Mouse (Mus musculus): ENCODE measurements at regions not wholly inside any gene's neighbourhood (a gene's known extent, or its start where the extent isn't known, plus 50 kb on each side); places are given as distances from the start of the nearest gene placed in this dataset.

DNA sequence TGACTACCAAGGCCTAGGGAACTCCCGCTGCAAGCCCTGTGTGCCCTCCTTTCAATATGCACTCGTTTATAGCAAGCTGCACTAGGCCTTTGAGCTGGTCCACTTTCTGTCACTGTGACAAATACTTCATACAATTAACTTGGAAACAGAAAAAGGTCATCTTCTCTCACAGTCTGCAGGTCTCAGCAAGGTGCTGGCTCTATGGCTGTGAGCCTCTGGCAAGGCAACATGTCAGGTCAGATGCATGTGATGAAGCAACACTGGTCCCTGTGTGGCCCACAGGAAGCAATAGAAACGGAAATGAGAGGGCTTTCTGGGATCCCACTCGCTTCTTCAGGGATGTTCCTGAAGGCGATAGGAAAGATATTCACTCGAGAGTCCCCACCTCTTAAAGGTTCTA, 245.9 kb upstream of the Zmiz1 start:
- DNase-seq (ENCODE audit: low spot score) (no peak), ATAC-seq (ENCODE audit: insufficient read depth, low read depth) (no peak)
- Histone ChIP-seq H3K9me3 (replicated peaks; ENCODE audit: control insufficient read depth, low read length) (no peaks in the 10 kb centered on the region), H3K4me1 (ENCODE audit: control insufficient read depth, insufficient read depth) (no peaks in the 10 kb centered on the region; the same call in 1 of the 2 replicates), H3K36me3 (replicated peaks; ENCODE audit: control insufficient read depth, insufficient read depth, low read length) (no peaks in the 10 kb centered on the region), H3K4me3 (ENCODE audit: low read depth, low read length) (no peak overlapping the region), H3K27ac (ENCODE audit: low read depth) (no peak overlapping the region), H3K27me3 (ENCODE audit: control insufficient read depth, insufficient read depth, low read length) (no peaks in the 10 kb centered on the region), H3K9ac (replicated peaks; ENCODE audit: low read depth, low read length) (no peak overlapping the region), H3K4me2 (ENCODE audit: low read depth, low read length) (no peak overlapping the region)
- TF ChIP-seq CTCF (IDR thresholded peaks at IDR 0.05; ENCODE audit: low read depth) (no peak), EP300 (IDR thresholded peaks at IDR 0.05; ENCODE audit: low read depth) (no peak)
- WGBS, result 62% methylated on average over 6 of the region's 6 CpGs

- H3K36me3 ChIP-seq (replicated peaks; ENCODE audit: control insufficient read depth, insufficient read depth, low read length), result no peaks in the 10 kb centered on the region
- no peak for DNase-seq (ENCODE audit: low spot score)
- H3K4me3 ChIP-seq (ENCODE audit: low read depth, low read length), result no peak overlapping the region
- no peaks in the 10 kb centered on the region for H3K4me1 ChIP-seq (ENCODE audit: control insufficient read depth, insufficient read depth)
- no peak overlapping the region for H3K4me2 ChIP-seq (ENCODE audit: low read depth, low read length)
- no peak for ATAC-seq (ENCODE audit: insufficient read depth, low read depth)
- 78% methylated on average over 1 of the region's 1 CpGs for WGBS
- no peaks in the 10 kb centered on the region for H3K9me3 ChIP-seq (replicated peaks; ENCODE audit: control insufficient read depth, low read length)
- H3K9ac ChIP-seq (replicated peaks; ENCODE audit: low read depth, low read length), result no peak overlapping the region
- TF ChIP-seq EP300 (IDR thresholded peaks at IDR 0.05; ENCODE audit: low read depth) (no peak), CTCF (IDR thresholded peaks at IDR 0.05; ENCODE audit: low read depth) (no peak)
- no peak overlapping the region for H3K27ac ChIP-seq (ENCODE audit: low read depth)
- no peaks in the 10 kb centered on the region for H3K27me3 ChIP-seq (ENCODE audit: control insufficient read depth, insufficient read depth, low read length)
Measured at GRCm38 (mm10) chr14:25223091-25223490, 235.9 kb upstream of the Zmiz1 start.

- 70% methylated on average over 3 of the region's 3 CpGs for WGBS
- TF ChIP-seq EP300 (IDR thresholded peaks at IDR 0.05; ENCODE audit: low read depth), result no peak
- TF ChIP-seq CTCF (IDR thresholded peaks at IDR 0.05; ENCODE audit: low read depth), result no peak
Measured at GRCm38 (mm10) chr14:25225214-25225613, 233.8 kb upstream of the Zmiz1 start.

DNA sequence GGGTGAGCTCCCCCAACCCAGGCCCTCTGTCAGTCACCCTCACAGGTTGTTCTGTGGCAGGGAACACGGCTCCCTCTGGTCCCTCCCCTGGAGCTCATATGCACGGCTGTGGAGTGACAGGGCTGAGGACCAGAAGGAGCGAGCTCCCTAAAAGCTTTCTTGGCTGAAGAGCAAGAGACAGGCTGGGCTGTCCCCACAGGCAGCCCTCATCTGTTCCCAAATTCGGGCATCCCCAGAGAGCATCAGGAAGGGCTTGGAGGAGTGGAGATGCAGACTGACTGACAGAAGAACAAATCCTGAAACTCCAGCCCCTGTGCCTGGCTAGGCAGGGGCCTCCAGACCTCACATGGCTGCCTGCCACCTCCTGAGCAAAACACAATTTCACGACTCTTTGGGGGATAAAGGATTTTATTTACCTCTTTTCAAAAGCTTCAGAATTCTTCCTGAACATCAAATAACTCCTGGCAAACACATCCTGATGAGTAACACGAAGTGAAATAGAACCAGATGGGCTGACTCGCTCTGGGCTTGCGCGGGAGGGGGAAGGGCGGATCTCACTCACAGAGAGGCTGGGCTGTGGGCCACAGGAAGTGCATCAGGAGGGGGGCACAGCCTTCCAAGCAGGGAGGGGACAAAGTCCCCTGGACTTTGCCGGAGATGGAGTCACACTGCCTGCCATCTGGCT, 232.7 kb upstream of the Zmiz1 start:
- no peaks in the 10 kb centered on the region for H3K9me3 ChIP-seq (replicated peaks; ENCODE audit: control insufficient read depth, low read length)
- peak overlapping the region; percentile 29 for H3K4me2 ChIP-seq (ENCODE audit: low read depth, low read length)
- no peaks in the 10 kb centered on the region for H3K27me3 ChIP-seq (ENCODE audit: control insufficient read depth, insufficient read depth, low read length)
- no peak overlapping the region for H3K4me3 ChIP-seq (ENCODE audit: low read depth, low read length)
- H3K27ac ChIP-seq (ENCODE audit: low read depth), result peak overlapping the region; percentile 72
- no peak overlapping the region for H3K9ac ChIP-seq (replicated peaks; ENCODE audit: low read depth, low read length)
- peak; percentile 89 for ATAC-seq (ENCODE audit: insufficient read depth, low read depth)
- peak; percentile 74 for DNase-seq (ENCODE audit: low spot score)
- no peaks in the 10 kb centered on the region for H3K4me1 ChIP-seq (ENCODE audit: control insufficient read depth, insufficient read depth)
- TF ChIP-seq CTCF (IDR thresholded peaks at IDR 0.05; ENCODE audit: low read depth), result no peak
- 0 out of 2 replicates have a peak, but pooled peaks have one; percentile 41 for TF ChIP-seq EP300 (IDR thresholded peaks at IDR 0.05; ENCODE audit: low read depth)
- 16% methylated on average over 11 of the region's 11 CpGs for WGBS
- H3K36me3 ChIP-seq (replicated peaks; ENCODE audit: control insufficient read depth, insufficient read depth, low read length), result no peaks in the 10 kb centered on the region

More at GRCm38 (mm10) chr14:25225214-25225613, 233.8 kb upstream of the Zmiz1 start:
- no peak overlapping the region for H3K4me3 ChIP-seq (ENCODE audit: low read depth, low read length)
- no peaks in the 10 kb centered on the region for H3K4me1 ChIP-seq (ENCODE audit: control insufficient read depth, insufficient read depth)
- H3K4me2 ChIP-seq (ENCODE audit: low read depth, low read length), result no peak overlapping the region
- no peaks in the 10 kb centered on the region for H3K27me3 ChIP-seq (ENCODE audit: control insufficient read depth, insufficient read depth, low read length)
- DNase-seq (ENCODE audit: low spot score) (no peak), ATAC-seq (ENCODE audit: insufficient read depth, low read depth) (no peak)
- no peaks in the 10 kb centered on the region for H3K36me3 ChIP-seq (replicated peaks; ENCODE audit: control insufficient read depth, insufficient read depth, low read length)
- H3K9ac ChIP-seq (replicated peaks; ENCODE audit: low read depth, low read length), result no peak overlapping the region
- H3K9me3 ChIP-seq (replicated peaks; ENCODE audit: control insufficient read depth, low read length), result no peaks in the 10 kb centered on the region
- H3K27ac ChIP-seq (ENCODE audit: low read depth), result no peak overlapping the region; the same call in 1 of the 2 replicates

GRCm38 (mm10) chr14:25226840-25227506, 232.0 kb upstream of the Zmiz1 start:
- peak overlapping the region; percentile 72 for H3K27ac ChIP-seq (ENCODE audit: low read depth)

More at GRCm38 (mm10) chr14:25226840-25227506, 232.0 kb upstream of the Zmiz1 start:
- no peak overlapping the region for H3K9ac ChIP-seq (replicated peaks; ENCODE audit: low read depth, low read length)
- no peaks in the 10 kb centered on the region for H3K27me3 ChIP-seq (ENCODE audit: control insufficient read depth, insufficient read depth, low read length)
- H3K4me2 ChIP-seq (ENCODE audit: low read depth, low read length), result peak overlapping the region; percentile 29; the same call in 1 of the 2 replicates
- no peaks in the 10 kb centered on the region for H3K9me3 ChIP-seq (replicated peaks; ENCODE audit: control insufficient read depth, low read length)
- no peak overlapping the region for H3K4me3 ChIP-seq (ENCODE audit: low read depth, low read length)
- TF ChIP-seq CTCF (IDR thresholded peaks at IDR 0.05; ENCODE audit: low read depth), result no peak
- TF ChIP-seq EP300 (IDR thresholded peaks at IDR 0.05; ENCODE audit: low read depth), result no peak
- DNase-seq (ENCODE audit: low spot score), result no peak
- ATAC-seq (ENCODE audit: insufficient read depth, low read depth), result no peak; the same call in 1 of the 2 replicates
- 65% methylated on average over 7 of the region's 7 CpGs for WGBS
- H3K36me3 ChIP-seq (replicated peaks; ENCODE audit: control insufficient read depth, insufficient read depth, low read length), result no peaks in the 10 kb centered on the region
- H3K4me1 ChIP-seq (ENCODE audit: control insufficient read depth, insufficient read depth), result no peaks in the 10 kb centered on the region
